Mouse (Mus musculus) heart, adult 18-20 months (tissue): ENCODE measurements around the gene 1700001K19Rik. TPM values are rescaled to one million over a fixed set of nuclear protein-coding genes. Genes with fewer than 3 reads are reported as not detected.
"Not testable (repeated sequence)": the region's sequence is repeated elsewhere in the genome, so short reads cannot be mapped to it uniquely, and the experiment has no call there.

Source experiments
- DNase-seq, 2 experiments: peaks; one replicate each; pipeline ENCODE4 v3.0.0; 2021 to 2022; ENCODE audit warnings: mixed read lengths in 1 of 2
- microRNA-seq, 2 experiments: library from miRNA; unstranded; fragments of <30 nt; microRNA quantifications; one replicate each; pipeline ENCODE4 v1.2.0; 2022
- total RNA-seq, 2 experiments: library from RNA; stranded (reverse); gene quantifications; 2 replicates each; pipeline ENCODE4 v1.2.3; 2021

Gene 1700001K19Rik
- total RNA-seq, 2 experiments from 2014 or later: not detected

DNA sequence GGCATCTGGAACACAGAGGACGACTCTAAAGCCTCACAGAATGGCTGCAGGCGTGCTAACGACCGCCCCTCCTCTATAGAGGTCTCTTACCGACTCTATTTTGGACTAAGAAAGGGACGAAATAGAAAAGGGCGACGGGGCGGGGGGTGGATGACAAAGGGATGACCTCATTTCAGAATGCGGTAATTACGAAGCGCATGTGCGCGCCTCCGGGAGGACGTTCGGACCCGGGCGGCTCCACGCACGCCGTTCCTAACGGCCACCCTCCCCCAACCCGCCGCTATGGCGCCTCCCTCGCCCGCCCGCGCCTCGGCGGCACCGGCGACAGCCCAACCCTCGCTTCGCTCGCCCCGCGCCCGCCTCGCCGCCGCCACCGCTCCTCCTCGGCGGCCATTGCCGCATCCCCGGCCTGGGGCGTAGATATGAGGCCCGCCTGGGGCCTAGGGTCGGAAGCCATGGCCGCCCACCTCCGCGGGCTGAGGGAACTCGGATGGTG lies 13.3 kb upstream of the 1700001K19Rik start:
- peak; percentile 61 to 74 for DNase-seq

DNA sequence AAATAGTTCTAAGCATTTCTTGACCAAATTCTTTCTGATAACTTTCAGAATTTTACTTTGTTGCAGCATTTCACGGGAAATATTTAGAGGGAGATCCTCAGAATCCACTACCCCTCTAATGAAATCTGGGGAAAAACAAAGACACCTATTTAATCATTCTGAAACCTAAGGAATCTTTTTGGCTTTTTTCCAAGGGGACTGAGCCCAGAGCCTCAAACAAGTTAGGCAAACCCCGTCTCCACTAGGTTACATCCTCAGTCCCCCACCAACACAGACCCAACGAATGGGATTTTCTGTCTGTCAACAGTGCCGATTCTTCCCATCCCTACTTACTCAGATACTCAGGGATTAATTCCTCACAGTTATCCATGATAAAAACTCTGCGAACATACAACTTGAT lies 11.0 kb upstream of the 1700001K19Rik start:
- DNase-seq: not testable (repeated sequence)

DNA sequence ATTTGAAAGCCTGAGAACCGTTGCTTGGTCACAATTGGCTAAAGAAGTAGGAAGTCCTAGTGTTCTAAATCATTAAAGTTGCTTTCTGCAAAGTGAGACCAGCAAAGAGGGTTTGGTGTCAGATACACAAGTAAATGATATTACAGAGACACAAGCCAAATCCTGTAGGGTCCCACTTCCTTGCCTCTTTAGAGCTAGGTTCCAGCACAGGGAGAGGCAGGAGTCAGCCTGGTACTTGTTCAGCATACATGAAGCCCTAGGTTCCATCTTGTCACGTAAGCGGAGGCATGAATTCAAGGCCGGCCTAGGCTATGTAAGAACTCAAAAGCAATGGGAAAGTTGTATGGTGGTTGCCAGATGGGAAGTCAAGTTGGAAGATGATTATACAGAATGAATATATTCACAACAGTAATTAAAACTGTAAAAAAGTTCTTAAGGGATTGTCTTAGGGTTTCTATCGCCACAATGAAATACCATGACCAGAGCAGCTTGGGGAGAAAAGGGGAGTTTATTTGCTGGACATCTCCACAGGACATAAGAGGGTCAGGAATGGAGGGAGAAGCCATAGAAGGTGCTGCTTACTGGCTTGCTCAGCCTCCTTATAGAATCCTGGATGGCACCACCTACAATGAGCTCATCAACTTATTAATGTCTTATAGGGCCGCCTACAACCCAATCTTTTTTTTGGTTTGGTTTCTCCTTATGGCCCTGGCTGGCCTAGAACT lies 7.7 kb upstream of the 1700001K19Rik start:
- DNase-seq: no peak

DNA sequence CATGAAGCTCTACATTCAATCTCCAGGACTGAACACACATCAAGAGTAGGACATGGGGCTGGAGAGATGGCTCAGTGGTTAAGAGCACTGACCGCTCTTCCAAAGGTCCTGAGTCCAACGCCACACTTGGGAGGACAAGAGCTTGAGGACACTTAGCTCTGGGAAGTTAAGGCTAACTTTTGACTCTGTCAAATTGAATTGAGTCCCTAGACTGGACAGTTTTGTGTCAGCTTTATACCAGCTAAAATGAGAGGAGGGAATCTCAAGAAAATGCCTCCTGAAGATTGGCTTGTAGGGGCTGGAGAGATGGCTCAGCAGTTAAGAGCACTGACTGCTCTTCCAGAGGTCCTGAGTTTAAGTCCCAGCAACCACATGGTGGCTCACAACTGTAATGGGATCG lies 6.5 kb upstream of the 1700001K19Rik start:
- not testable (repeated sequence) for DNase-seq

DNA sequence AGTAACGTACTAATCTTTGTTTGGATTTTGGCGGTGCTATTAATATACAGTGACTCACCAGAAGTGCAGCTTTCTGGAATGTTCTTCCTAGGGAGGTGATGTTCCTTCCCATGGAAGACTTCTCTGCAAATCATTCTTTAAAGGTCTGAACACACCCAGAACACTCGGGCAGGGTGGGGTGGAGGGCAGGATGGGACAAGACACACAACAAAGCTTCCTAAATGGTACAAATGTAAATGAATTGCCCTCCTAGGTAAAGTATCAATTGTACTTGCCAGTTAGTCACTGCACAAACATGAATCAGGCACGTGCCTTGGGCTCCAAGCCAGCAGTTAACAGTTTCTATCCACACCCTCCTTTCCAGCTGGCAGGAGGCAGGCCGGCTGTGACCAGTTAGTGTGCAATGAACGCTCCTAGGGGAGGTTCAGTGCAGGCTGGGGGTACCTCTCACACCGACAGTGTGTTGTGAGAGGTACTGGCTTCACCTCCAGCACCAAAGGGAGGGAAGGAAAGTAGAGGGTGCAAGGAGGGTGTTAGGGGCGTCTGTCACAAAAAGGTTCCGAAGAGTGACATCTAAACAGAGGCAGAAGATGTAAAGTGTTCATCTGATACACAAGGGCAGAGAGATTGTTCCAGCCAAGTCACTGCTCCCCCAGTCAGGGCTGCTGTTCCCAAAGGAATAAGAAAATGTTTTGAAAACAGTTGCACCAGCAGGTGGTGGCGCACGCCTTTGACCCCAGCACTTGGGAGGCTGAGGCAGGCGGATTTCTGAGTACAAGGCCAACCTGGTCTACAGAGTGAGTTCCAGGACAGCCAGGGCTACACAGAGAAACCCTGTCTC lies 5.7 kb upstream of the 1700001K19Rik start:
- peak; percentile 82 to 86 for DNase-seq

DNA sequence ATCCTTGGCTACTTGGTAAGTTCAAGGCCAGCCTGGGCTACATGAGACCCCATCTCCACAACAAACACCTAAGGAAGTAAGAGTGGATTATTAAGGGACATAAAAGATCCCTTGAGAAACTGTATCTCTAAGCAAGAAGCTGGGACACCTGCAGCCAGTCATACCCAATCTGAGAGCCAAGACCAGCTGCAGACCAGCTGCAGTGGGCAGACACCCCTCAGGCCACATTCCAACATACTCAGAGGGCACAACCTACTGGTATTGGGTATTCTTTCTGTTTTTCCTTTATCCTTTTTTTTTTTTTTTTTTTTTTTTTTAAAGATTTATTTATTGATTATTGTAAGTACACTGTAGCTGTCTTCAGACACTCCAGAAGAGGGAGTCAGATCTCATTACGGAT lies 1.2 kb upstream of the 1700001K19Rik start:
- no peak for DNase-seq

DNA sequence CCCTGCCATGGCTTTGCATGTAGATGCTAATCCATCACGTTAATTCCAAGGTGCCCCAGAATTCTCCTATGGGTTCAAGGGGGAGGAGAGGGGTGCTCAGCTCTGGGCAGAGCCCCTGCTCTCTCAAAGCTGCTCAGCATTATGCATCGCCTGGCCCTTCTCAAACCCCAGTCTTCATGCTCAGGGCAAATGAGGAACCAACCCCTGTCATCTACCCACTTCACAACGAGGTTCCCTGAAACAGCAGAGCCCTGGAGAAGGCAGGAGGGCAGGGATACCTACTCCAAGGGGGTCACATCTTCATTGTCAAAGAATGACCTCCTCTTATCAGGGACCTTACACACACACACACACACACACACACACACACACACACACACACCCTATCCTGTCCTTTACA lies 541 bp downstream of the 1700001K19Rik start:
- DNase-seq: no peak

DNA sequence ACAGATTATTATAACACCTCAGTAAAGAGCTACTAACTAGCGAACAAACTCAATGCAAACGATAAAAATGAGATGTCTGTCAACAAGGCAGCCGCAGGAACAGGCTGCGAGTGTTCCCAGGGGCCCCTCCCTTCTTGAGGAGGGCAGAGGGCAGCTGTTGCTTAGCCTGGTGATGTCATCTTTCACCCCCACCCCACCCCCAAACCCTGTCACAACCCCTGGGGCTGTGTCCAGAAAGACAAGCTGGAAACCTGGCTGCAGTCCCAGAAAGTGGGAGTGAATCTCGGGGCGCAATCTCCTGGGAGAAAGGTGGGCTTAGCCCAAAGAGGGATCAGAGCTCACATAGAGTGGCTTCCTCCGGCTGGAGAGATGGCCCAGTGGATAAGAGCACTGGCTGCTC lies 1.2 kb downstream of the 1700001K19Rik start:
- peak; percentile 51 to 59 for DNase-seq

DNA sequence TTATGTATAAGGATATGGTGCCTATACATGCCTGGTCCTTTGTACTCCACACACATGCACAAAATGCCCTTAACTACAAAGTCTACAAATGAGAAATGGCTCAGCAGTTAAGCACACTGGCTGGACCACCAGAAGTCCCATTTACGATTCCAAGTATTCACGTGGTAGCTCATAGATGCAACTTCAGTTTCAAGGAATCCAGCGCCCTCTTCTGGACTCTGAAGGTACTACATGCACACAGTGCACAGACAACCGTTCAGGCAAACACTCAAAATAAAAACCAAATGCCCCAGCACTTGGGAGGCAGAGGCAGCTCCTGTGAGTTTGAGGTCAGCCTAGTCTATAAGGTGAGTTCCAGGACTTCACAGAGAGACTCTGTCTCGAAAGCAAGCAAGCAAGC lies 8.2 kb downstream of the 1700001K19Rik start:
- DNase-seq: no peak

DNA sequence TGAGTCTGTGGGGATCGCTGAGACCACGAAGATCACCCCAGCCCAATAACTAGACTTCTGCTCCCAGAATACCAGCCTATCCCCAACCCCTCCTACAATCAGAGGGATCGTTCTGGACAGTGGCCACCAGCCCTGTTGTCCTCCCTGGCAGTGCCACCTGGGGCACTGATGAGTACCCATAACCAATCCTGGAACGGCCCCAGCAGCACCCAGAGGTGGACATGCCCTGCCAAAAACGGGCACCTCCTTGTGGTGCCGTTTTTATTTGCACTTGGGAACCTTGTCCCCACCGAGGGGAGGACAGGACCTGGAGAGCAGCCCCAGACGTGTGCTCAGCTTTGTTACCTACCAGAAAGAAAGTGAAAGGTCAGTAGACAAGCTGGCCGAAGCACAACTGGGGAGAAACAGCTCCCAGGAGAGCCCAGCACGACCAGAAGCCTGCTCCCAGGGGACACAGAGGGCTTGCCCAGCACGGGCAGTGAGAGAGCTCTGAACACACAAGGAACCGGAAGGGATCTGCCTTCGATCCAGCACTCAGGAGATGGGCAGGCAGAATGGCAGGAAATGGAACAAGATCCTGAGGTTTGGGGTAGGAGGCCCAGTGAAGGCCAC lies 14.8 kb downstream of the 1700001K19Rik start:
- peak; percentile 27 to 36 for DNase-seq

DNA sequence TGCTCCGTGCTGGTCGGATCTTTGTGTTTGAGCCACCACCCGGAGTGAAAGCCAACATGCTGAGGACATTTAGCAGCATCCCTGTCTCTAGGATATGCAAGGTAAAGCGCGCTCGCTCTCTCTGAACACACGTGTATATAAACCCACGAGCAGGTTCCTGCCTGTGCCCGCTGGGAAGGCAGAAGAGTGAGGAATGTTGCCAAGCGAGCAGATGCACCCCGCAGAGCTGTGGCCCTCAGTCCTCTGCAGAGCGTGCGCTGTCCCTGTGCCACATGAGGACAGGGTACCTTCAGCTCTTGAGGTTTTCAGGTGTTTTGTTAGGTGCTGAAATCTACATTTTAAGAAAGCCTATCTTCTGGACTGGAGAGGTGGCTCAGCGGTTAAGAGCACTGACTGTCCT lies 20.7 kb downstream of the 1700001K19Rik start:
- no peak for DNase-seq

DNA sequence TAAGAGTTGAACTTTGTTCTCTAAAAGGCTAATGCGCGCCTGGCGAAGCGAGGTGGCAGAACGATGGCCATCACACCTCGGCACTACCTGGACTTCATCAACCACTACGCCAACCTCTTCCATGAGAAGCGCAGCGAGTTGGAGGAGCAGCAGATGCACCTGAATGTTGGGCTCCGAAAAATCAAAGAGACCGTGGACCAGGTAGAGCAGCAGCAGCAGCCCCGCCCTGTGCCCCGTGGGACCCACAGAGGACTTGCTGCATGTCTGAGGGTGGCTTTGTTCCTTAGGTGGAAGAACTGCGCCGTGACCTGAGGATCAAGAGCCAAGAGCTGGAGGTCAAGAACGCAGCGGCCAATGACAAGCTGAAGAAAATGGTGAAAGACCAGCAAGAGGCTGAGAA lies 31.0 kb downstream of the 1700001K19Rik start:
- DNase-seq: no peak

DNA sequence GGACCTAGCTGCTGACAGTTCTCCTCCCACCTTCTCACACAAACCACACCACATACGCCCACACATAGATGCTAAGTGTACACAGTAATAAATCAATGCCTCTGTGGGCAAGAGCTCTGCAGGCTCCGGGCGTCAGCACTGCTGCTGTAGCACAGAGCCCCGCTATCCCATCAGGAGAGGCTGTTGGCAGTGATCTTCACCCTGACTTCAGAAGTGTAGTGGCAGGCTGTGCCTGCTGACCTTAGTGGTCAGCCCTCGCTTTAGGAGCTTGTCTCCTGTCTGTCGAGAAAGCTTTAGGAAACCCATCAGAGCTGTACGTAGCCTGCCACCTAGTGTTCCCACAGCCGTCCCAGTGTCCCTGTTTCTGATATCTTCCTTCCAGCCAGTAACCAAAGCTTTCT lies 32.2 kb downstream of the 1700001K19Rik start:
- DNase-seq: no peak

DNA sequence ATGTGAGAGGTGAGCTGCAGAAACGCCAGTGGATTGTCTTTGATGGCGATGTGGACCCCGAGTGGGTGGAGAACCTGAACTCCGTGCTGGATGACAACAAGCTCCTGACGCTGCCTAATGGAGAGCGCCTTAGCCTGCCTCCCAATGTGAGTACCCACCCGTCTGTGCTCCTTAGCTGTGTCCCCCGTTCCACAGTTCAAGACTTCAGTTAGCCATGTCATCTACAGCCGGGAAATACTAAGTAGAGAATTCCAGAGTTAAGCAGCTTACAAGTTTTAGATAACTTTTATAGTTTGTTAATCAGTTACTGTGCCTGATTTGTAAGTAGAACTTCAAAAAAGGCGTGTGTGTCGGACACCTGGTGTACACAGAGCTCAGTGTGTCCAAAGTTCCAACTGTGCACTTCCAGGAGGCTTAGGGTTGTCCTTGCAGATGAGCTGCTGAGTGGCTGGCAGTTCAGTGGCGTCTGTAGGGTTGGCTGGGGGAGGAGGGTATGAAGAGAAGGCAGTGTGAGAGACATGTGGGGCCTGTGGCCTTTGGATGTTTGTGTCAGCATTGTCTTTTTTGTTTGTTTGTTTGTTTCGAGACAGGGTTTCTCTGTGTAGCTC lies 44.8 kb downstream of the 1700001K19Rik start:
- no peak for DNase-seq

DNA sequence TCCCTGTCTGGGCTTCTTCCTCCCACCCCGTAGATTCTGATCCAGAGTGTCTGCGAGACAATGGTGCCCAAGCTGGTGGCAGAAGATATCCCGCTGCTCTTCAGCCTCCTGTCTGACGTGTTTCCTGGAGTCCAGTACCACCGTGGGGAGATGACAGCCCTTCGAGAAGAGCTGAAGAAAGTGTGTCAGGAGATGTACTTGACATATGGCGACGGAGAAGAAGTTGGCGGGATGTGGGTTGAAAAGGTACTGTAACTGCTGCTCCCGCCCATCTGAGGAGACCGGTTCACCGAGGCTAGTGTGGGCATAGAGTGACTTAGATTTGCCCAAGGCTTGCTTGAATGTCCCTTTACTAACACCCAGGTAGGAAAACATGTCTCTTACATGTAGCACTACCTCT lies 46.1 kb downstream of the 1700001K19Rik start:
- no peak for DNase-seq

DNA sequence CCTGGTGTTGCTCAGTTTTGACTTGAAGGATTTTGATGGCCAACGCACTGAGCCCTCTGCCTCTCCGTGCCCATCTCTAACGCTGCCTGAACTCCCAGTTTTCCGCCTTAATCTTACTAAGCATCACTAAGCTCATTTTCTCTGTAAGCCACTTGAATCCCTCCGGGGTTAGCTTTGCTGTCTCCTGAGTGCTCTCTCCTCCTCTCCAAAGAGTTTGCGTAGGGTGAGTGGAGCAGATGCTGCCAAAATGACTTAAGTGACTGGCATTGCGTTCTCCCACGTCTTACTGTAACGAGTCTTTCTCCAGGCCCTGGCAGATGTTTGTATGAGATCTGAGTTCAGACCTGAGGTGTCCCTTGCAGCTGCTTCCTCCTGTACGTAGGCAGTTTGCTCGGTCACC lies 52.4 kb downstream of the 1700001K19Rik start:
- DNase-seq: no peak

Small RNA genes within 50 kb of the gene (microRNA-seq; reads per million reads assigned to microRNA genes)
- 0 reads per million in 2 experiments for gene Gm27299

Other genes with a start within 250 kb of the 1700001K19Rik start
- gene Ppp2r5c, start 235.5 kb downstream of the 1700001K19Rik start, total RNA-seq: 10 to 100 TPM; 91.7 to 91.9 TPM
- 100 to 1,000 TPM; 131 to 138 TPM for gene Dync1h1, start 81.2 kb downstream of the 1700001K19Rik start, total RNA-seq
- 100 to 1,000 TPM; 261 to 408 TPM for gene Hsp90aa1, start 20.1 kb upstream of the 1700001K19Rik start, total RNA-seq
- 10 to 100 TPM; 31.0 to 32.1 TPM for gene Wdr20, start 55.3 kb upstream of the 1700001K19Rik start, total RNA-seq
- 1 to 10 TPM in 1 of 2 experiments, under 1 TPM in 1; 0.80 to 1.4 TPM for gene Mok, start 158.3 kb upstream of the 1700001K19Rik start, total RNA-seq
- 10 to 100 TPM; 10.3 to 11.4 TPM for gene Zfp839, start 167.6 kb upstream of the 1700001K19Rik start, total RNA-seq
- 10 to 100 TPM; 26.9 to 29.5 TPM for gene Cinp, start 206.5 kb upstream of the 1700001K19Rik start, total RNA-seq
- 1 to 10 TPM; 5.1 to 6.0 TPM for gene Tecpr2, start 206.6 kb upstream of the 1700001K19Rik start, total RNA-seq